Mouse (Mus musculus) spleen, postnatal 4 days (tissue): ENCODE measurements at regions not wholly inside any gene's neighbourhood (a gene's known extent, or its start where the extent isn't known, plus 50 kb on each side); places are given as distances from the start of the nearest gene placed in this dataset.
"Not testable (repeated sequence)": the region's sequence is repeated elsewhere in the genome, so short reads cannot be mapped to it uniquely, and the experiment has no call there.

Experiments
- DNase-seq, 2 experiments: peaks; one replicate each; pipeline ENCODE4 v3.0.0; 2022; ENCODE audit warnings: low spot score in 2 of 2

- no peak for DNase-seq
Measured at GRCm38 (mm10) chr19:59516957-59517356, 58.8 kb downstream of the Emx2 start.

- DNase-seq = no peak
Measured at GRCm38 (mm10) chr19:59519156-59519555, 61.0 kb downstream of the Emx2 start.

DNA sequence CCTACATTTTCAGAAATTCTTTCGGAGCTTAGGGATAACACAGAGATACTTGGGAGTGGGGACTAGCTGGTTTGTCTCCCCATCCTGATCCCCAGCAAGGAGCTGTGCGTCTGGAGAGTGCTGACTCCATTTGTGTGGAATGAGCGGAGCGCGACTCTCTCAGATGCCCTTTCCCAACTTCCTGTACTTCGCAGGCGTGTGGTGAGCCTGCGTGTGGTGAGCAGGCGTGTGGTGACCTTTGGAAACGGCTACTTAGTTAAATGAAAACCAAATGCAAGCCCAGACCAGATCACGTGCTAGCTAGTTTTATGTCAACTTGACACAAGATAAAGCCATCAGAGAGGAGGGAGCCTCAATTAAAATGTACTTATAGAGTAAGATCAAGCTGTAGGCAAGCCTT lies 64.0 kb downstream of the Emx2 start:
- peak in 1 of 2 experiments; percentile 25 for DNase-seq

DNA sequence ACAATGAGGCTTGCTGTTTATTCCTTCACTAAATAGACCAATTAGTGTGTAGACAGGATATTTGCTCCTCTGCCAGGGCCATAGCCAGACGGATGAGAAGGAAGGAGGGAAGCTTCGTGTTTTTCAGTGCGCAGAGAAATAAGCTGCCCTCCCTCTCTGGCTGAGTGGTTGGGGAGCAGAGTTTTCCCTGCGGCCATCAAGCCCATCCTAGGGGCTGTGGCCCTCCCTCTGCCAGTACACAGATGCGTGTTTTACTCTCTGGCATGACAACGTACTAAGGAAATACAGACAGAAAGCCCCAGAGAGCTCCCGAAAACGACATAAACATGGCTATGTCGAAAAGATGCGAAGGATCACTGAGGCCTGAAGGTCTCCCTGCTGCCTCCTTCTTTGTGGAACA lies 65.2 kb downstream of the Emx2 start:
- DNase-seq = peak in 1 of 2 experiments; percentile 40

- DNase-seq = no peak
Measured at GRCm38 (mm10) chr19:59564101-59564500, 105.9 kb downstream of the Emx2 start.

GRCm38 (mm10) chr19:59568907-59569306 lies 110.7 kb downstream of the Emx2 start:
- DNase-seq = no peak

DNA sequence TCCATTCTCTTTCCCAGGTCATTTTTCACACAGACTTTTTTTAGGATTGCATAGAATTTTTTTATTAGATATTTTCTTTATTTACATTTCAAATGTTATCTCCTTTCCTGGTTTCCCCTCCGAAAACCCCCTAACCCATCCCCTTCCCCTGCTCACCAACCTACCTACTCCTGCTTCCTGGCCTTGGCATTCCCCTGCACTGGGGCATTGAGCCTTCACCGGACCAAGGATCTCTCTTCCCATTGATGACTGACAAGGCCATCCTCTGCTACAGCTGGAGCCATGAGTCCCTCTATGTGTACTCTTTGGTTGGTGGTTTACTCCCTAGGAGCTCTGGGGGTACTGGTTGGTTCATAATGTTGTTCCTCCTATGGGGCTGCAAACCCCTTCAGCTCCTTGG lies 111.4 kb downstream of the Emx2 start:
- DNase-seq = not testable (repeated sequence)

GRCm38 (mm10) chr19:59574346-59574745 lies 116.2 kb downstream of the Emx2 start:
- no peak for DNase-seq

- no peak for DNase-seq
Measured at GRCm38 (mm10) chr19:59577886-59578285, 119.7 kb downstream of the Emx2 start.

GRCm38 (mm10) chr19:59579676-59580075 lies 121.5 kb downstream of the Emx2 start:
- DNase-seq = no peak

- no peak for DNase-seq
Measured at GRCm38 (mm10) chr19:59585835-59586234, 127.7 kb downstream of the Emx2 start.

DNA sequence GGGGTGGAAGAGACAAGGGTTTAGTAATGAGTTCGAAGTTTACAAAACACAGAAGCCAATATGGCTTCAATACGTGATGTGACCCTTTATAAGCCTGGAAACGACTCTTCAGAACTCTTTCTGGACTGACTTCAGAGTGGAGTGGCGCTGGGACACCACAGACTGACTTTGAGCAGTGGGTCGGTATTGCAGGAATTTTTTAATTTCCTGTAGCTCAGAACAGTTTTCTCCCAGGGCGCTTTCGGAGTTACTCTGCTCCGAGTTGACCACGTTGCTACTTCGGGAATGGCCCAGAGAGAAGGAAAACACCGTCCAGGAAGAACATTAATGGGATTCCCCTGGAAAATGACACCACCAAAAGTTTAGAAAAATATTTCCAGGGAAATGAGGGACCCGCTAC lies 129.1 kb downstream of the Emx2 start:
- DNase-seq = no peak

DNA sequence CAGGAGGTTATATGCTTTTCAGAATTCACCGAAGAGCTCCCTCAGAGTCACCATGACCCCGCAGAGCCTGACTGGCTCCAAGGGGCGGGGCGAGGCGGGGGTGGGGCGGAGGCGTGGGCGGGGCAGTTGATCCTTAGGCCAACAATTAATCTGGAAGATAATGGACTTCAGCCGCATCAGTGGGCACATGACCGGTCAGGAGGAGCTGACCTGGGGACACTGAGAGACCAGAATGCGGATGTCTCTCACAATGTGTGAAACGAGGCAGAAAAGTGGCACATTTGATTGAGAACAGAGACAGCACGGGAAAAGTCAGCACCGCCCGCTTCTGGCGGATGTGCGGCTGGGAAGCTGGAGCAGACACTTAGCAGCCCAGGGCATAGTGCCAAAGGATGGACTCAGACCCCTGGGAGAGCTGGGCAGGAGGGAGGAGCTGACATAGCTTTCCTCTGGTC lies 129.9 kb downstream of the Emx2 start:
- no peak for DNase-seq

DNA sequence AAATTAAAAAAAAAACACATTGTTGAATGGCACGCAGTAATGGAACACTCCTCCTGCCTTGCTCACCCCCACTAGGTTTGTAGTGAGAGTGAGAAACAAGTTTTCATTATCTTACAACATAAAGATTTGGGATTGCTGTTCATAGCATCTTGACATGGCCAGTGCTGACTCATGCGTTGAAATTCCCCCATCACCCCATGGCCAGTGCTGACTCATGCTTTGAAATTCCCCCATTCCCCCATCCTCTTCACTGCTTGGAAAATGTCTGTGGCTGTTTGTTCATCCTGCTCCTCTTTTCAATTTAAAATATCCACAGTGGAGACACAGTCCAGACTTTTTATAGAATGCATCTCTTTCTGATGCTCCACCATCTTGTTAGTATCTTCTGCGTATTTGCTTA lies 131.8 kb downstream of the Emx2 start:
- no peak for DNase-seq

DNA sequence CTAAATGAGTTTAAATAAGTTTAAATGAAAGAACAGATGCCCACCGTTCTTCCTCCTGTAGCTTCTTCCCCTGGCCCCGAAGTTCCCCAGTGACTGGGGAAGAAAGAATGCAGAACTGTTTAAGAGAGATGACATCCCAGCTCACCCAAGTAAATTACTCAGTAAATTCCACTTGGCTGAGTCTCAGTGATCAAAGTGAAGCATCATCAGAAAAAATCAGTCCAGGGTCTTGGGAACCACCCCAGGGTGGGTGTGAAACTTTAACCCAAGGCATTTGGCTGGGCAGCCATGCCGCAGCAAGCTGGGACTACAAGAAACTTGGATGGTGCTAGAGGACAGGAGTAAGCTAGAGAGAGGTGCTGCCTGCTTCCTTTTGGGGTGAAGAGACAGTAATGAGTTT lies 133.9 kb downstream of the Emx2 start:
- no peak for DNase-seq

DNA sequence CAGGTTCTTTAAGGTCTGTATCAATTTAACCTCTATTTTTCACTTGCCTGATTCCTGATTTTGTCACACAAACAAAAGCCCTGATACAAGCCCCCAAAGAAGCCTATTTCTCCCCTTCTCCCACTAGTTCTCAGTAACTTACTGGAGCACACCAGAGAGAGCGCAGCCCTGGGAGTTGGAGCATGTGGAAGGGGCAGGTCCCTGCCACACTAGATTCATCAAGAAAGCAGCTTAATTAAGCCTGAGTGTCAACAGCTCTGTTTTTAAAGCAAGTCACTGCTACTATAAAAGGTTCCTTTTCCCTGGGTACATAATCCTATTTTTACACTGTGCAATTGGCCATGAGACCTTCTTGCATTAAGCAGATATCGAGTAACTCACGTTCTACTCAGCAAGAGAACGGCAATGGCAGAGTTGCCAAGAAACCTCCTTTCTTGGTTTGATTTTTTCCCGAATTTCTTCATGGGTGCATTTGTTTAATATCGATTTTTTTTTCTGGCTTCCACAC lies 166.2 kb downstream of the Emx2 start:
- no peak for DNase-seq

DNA sequence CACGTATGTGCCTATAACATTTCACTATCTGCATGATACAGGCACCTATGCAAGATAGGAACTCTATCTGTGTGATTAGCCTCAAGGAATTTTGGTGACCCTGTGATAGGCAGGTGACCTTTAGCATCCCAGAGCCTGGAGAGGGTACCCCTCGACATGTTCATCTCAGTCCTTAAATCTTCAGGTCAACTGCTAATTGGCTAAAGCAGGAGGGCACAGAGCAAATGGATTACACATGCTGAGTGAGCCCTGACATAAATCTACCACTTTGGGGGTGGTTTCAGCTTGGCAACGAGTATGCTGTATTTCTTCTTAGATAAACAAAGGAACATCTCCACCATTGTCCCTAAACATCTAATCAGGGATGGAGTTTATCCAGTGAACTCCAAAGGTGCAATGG lies 169.5 kb downstream of the Emx2 start:
- no peak for DNase-seq

- DNase-seq = no peak
Measured at GRCm38 (mm10) chr19:59628296-59629160, 170.4 kb downstream of the Emx2 start.

- no peak for DNase-seq
Measured at GRCm38 (mm10) chr19:59629161-59629445, 170.9 kb downstream of the Emx2 start.

- DNase-seq = no peak
Measured at GRCm38 (mm10) chr19:59630095-59630494, 171.9 kb downstream of the Emx2 start.

DNA sequence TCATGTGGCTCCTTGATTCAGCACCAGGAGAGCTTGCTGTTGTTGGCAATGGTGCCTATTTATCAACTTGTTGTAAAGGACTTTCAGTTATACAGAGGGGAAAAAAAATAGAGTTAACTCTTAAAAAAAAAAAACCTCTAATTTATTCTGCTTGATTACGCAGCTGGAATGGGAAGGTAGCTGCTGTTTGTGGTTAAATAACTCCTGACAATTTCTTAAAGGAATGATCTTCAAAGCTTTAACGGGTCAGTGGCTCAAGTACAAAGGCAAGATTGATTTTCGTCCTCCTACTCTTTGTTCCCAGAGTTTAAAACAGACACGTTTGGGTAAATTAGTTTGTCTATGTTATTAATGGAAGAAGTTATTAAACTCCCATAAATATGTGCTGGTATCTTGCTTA lies 172.5 kb downstream of the Emx2 start:
- DNase-seq = no peak

- no peak for DNase-seq
Measured at GRCm38 (mm10) chr19:59631541-59631940, 173.4 kb downstream of the Emx2 start.

- DNase-seq = no peak
Measured at GRCm38 (mm10) chr19:59636271-59636670, 178.1 kb downstream of the Emx2 start.

- no peak for DNase-seq
Measured at GRCm38 (mm10) chr19:59642606-59643005, 184.4 kb downstream of the Emx2 start.
